Mouse (Mus musculus) liver, adult (tissue): ENCODE measurements around the gene Lepr.

Experiments used
- GATA4 ChIP-seq: IDR thresholded peaks from 2 replicates; pipeline ENCODE4 v1.6.1; 2014; ENCODE audit warnings: mild to moderate bottlenecking, low read length; ENCODE audit not compliant: insufficient replicate concordance

Lepr gene

DNA sequence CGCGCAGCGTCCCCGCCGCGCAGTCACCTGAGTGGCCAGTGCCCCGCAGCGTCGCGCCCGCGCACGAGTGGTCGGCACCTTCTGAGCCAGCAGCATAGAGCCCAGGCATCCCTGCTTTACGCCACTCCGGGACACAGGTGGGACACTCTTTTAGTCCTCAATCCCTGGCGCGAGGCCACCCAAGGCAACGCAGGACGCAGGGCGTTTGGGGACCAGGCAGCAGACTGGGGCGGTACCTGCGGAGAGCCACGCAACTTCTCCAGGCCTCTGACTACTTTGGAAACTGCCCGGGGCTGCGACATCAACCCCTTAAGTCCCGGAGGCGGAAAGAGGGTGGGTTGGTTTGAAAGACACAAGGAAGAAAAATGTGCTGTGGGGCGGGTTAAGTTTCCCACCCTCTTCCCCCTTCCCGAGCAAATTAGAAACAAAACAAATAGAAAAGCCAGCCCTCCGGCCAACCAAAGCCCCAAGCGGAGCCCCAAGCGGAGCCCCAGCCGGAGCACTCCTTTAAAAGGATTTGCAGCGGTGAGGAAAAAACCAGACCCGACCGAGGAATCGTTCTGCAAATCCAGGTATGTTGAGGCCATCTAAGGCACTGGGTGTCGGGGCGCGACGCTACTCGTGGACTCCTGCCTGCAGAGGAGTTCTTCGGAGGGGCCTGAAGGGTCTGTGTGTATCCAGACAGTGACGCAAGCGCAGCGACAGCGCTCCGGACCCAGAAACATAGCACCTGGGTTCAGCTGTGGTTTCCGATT lies at the start of gene Lepr:
TSS of gene Lepr (plus strand) at position 38 of the 755 bp plus-strand sequence.
- TF ChIP-seq GATA4, result no peak

DNA sequence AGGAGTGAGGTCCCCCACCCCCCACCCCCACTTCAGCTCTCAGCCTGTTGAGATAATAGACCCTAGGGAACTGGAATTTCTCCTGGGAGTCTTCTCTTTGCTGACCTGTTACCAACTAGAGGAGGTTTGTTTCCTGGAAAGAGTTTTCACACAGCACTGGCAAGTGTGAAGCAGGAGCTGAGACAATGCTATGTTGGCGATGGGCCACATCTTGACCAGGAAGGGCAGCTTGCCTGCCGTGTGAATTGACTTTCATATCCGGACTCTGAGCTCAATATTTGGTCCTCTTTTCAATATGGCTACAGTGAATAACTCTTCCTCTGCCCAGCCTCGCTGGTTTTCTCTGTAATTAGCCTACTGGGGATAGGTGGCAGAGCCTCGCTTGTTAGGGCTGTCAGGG lies 48.0 kb upstream of the Lepr start:
- TF ChIP-seq GATA4, result no peak

DNA sequence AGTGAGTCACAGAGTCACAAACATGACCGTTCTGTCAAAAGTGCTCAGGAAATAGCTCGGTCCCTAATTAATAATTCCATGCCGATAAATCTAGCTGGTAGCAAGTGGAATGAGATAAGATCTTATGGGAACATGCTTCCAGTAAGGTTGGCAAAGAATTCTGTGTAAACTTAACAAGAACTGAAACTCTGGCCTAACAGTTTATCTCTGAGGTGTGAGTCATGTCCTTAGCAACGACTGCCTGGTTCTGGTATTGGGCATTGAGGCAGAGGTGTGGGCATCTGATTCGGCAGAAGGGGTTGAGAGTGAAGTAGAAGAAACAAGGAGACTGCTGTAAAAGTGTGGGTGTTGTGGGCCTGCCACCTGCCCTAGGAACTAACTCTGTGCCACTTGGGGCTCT lies 47.4 kb upstream of the Lepr start:
- no peak for TF ChIP-seq GATA4

DNA sequence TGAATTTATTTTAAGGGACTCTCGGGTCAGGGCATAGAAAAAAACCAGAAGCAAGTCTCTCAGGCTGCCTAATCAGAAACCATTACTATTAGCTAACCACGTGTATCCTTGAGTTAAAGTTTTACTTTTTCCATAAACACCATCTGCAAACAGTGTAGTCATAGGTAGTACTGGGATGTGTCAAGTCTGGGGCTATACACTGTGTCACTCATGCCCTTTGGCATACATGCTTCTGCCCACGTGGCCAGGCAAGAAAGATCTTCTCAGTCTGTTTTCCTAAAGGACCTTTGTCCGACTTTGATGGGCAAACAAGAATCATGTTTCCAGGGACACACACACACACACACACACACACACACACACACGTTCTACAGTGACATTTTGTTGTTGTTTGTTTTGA lies 42.4 kb upstream of the Lepr start:
- no peak for TF ChIP-seq GATA4

DNA sequence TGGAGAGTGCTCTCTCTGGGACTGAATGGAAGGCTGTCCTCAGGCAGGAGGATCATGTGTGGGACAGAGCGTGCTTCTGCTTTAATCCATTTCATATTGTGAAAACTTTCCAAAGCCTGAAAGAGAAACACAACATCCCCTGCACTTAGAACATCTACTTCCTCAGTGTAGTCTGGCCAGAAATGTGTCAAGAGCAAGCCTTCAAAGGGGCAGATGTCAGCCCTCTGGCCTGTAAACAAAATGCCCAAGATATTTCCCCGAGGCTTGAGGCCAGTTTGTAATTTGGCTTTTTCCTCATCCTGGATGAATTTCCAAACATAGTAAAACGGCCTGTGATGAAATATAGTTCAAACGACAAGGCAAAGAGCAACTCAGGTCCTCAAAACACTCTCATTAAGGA lies 41.5 kb upstream of the Lepr start:
- TF ChIP-seq GATA4, result peak; percentile 59; the same call in 1 of the 2 replicates

DNA sequence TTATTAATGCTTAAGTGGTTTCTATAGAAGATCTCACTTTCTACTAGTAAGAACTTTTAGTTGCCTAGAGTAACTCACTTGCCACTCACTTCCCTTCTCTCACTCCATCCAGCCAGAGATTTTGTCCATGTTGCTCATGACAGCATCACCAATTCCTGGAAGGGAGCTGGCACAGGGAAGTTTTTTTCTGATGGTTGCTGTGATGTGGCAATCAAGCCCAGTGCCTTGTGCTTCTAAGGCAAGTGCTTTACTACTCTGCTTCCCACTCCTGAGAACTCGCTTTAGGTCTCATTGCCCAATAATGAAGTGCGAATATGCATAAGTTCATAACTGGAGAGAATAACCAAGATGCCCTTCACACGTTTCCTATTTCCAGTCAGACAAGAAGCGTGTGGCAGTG lies 34.6 kb upstream of the Lepr start:
- TF ChIP-seq GATA4, result no peak

DNA sequence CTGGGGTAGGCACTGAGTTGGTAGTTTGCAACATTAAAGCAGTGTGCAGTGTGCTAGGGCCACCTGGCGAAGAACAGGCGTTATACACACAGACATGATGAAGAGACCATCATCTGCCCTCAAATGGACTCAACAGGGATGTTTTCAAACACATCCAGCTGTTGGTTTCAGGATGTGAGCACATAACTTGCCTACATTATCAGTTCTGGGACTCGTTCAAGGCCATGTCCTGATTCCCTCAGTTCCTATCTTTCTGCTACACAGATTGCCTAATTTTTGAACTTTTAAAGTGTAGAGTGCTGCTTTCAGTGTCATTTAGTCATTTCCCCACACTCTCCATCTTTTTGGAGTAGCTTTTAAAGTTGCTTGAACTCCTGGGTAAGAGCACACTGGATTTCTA lies 34.1 kb upstream of the Lepr start:
- peak; percentile 96 for TF ChIP-seq GATA4

DNA sequence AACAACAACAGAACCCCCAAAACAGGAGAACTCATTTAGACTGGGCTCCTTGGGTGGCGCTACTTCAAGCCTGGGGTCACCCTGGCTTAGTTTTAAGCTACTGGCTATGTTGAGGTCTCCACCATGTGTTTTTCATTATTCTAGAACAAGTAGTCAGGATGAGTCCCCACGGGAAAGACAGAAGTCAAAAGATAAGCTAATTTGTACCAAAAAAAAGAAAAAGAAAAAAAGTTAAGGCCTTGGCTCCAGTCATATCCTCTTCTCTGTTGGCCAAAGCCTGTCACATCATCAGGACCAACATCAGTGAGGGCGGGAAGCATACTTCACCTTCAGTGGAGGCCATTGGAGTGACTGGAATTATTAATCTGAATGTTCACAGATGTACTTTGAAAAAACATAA lies 32.4 kb upstream of the Lepr start:
- TF ChIP-seq GATA4, result no peak

DNA sequence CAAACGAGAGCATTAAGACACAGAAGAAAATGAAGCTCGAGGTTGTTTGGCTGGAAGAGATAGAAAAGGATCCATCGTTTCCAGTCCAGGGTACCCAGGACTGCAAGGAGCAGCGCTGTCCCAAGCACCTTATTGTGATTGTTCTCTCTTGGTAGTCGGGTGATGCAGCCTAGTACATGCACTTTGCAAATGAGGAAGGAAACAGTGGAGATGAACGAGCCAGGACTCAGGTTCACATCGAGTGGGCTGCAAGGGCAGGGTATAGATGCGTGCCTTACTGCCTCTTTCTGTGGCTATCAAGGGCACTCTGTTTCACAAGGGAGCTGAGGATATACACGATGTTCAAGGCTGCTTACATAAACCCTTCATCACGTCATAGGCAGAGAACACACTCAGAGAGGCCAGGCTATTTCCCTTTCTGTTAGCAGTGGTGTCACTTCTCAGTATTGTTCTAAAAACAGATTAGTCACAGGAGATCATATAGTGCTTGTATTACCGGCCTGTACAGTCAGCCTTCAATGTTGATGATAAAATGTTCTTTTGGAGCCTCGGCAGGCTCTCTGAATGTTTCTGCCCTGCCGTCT lies 30.9 kb upstream of the Lepr start:
- no peak for TF ChIP-seq GATA4

DNA sequence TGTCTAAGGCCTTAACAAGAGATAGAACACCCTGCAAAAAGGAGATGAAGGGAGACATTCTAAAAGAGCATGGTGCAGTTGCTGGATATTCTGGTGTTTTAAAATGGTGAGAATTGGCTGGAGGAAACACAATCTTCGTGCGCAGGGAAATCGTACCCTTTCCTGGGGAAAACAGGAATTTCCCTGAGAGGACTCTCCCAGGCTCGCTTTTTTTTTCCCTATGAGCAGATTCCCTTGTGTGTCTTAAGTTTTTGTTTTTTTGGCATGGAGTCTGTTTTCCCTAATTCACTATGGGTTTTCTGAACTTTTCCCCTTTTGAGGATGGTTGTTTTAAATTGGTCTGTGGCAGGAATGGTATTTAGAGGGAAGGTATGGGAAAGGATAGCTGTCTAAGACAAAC lies 28.0 kb upstream of the Lepr start:
- TF ChIP-seq GATA4, result no peak

DNA sequence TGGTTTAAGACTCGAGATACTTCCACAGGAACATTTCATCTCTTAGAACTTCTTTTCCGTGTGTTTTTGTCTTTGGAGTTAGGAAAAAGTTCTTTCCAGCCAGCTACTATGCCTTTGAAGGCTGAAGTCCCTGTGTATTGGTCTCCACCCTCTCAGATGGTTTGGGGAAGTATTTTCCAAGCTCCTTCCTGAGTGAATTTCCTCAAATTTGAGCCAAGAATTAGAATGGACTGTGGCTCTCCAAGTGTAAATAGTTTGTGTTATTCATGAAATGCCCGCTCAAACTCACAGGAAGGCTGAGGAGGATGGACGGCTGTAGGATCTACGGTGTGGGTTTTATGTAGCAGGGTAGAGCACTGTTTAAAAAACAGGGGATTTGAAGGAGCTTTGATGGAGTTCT lies 27.6 kb upstream of the Lepr start:
- no peak for TF ChIP-seq GATA4

DNA sequence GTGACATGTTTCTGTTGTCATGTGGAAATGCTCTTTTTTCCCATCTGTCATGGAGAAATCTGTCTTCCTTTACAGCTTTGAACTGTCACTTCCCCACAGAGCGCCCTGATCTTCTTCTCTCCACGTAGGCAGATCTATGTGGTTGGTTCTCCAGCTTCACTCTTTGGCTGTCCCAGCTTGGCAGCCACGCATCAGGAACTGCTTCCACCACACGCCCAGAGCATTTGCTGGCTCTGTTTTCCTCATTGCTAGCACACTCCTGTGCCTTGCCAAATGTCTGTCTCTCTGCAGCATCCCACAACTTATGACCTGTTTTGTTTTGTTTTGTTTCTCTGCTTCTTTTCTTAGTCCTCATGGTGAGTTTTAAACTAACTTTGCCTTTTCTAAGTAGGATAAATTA lies 24.3 kb upstream of the Lepr start:
- TF ChIP-seq GATA4, result no peak

DNA sequence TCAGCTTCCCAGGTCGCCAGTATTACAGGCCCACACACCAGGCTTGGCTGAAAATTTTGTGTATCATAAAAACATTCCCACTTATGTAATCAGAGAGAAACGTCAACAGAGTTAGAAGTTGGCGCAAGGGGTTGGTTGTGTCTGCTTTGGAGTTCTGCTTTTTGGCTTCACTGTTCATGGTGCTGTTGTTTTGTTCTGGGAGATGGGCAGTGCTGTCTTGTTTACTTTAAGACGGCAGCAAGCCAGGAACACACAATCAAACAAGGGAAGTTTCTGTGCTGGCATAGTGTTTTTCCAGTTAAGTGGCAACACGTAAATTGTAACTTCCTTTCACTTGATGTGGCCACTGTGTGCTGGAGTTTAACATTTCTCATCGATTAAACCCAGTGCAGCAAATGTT lies 22.7 kb upstream of the Lepr start:
- TF ChIP-seq GATA4, result no peak

DNA sequence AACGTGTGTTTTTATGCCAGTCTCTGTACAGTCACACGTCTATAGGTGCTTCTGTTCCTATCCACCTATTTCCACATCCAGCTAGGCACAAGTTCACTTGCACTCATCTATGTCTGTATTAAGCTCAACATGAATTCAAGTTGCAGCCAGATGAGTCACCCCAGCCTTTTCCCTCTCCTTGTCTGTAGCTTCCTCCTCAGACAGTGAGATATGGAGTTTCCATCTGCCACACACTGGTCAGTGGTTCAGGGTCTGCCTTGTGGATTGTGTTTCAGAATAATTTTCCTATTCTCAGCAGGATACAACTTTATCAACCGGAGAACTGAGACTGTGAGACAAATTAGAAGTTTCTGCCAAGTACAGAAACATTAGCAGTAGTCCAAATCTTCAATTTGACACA lies 20.0 kb upstream of the Lepr start:
- peak; percentile 74; the same call in 1 of the 2 replicates for TF ChIP-seq GATA4

DNA sequence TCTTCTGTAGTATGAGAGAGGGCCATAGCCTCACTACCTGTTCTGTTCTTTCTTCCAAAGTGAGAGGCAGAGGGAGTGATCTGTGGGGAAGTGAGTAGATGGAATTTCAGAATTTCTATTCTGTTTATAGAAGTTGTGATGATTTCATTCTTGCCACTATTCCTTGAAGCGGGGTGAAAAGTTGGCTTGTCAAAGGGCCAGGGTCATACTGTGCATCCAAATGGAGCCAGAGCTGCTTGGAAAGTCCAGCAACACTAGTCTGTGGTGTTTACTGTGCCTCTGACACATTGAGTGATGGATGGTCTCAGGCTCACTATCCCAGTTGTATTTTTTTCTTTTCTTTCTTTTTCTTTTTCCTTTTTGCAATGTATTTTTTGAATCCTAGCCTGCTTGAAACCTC lies 17.8 kb upstream of the Lepr start:
- TF ChIP-seq GATA4, result no peak

DNA sequence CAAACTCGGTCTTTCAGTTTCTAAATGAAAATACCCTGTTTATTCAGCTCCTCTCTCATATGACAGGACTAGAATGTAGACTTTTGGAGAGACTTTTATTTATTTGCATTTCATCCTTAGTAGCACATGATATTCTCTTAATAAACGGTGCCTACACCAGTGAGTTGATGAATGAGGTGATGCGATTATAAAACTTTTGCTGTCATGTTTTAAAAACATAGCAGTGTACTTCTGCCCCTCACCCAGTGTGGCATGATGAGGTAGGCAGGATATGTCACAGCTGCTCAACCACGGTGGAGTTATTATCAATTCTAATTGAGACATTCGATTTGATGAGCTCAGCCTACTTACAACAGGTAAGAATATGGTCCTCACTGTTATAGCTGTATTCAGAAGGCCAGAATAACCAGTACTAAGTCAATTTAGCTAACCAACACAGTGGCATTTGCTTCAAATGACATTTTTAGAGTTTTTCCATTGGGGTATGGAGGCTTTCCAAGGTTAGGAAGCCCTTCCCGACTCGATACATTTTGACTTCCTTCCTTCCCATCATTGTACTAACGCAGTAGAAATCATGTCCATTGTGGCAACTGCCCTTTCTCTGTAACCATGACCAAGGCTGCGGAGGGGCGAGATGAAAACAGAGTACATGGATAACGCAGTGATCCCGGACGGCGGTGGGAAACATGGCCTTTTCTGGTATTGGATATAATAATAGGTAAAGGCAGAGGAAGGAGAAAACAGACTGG lies 16.1 kb upstream of the Lepr start:
- TF ChIP-seq GATA4, result no peak
